Mouse (Mus musculus) embryo, embryonic 11.5 days (tissue): Measurements from ENCODE around the gene Rab8b.
"Not testable (repeated sequence)": the region's sequence is repeated elsewhere in the genome, so short reads cannot be mapped to it uniquely, and the experiment has no call there.

Source experiments
- DNase-seq: peaks from one replicate; pipeline ENCODE4 v3.0.0-alpha.2; 2012; ENCODE audit warnings: low read depth, low spot score

Gene Rab8b

DNA sequence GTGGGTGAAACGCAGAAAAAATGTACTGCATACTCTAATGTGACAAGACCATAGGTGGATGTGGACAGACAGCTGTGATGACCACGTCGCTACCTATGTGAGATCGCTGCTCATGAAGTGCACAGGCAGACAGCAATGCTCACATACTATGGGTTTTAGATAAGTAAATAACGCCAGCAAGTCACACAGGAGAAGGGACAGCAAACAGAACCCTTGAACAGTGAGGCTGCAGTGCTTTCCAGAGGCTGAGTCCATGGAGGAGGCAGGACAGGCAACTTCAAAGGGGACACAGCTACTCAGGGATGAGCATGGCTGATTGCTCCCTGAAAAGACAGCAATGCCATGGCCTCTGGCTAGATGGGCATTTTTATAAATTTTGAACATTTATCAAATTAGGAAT, 72.7 kb downstream of the Rab8b start:
- no peak for DNase-seq

GRCm38 (mm10) chr9:66835097-66835480, 84.4 kb downstream of the Rab8b start:
- no peak for DNase-seq

DNA sequence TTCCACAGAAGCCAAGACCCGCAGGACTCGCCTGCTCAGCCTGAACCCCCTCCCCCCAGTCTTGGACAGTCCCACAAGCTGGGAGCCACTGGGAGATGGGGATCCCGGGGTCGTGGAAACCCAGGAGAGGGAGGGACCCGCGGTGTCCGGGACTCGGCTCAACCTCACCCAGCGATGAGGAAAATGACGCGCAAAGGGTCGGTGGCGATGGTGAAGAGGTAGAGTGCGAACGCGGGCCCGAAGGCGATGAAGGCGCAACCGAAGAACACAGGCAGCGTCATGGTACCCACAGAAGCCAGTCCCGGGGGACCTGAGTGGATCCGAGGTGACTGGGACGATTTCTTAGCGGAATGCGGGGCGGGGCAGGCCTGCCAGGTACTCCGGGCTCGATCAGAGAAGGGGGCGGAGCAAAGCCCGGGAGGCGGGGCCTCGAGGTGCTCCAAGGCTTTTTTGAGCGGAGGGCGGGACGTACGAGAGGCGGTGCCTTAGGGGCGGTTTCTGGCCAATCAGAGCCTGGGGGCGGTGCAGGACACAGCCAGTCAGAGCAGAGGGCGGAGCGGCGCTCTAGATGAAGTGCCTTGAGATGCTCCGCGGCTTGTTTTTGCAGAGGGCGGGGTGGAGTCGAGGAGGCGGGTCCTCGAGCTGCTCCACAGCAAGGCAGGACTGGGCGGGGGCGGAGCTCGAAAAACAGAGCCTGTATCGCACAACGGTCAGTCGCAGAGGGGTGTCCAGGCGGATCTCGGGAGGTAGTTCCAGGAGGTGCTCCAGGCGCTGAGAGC, 85.0 kb downstream of the Rab8b start, which contains the start of gene Aph1c:
TSS of gene Aph1c (minus strand) at position 409 of the 779 bp plus-strand sequence.
- DNase-seq = peak; percentile 97

GRCm38 (mm10) chr9:66833851-66834250, 85.6 kb downstream of the Rab8b start:
- no peak for DNase-seq

DNA sequence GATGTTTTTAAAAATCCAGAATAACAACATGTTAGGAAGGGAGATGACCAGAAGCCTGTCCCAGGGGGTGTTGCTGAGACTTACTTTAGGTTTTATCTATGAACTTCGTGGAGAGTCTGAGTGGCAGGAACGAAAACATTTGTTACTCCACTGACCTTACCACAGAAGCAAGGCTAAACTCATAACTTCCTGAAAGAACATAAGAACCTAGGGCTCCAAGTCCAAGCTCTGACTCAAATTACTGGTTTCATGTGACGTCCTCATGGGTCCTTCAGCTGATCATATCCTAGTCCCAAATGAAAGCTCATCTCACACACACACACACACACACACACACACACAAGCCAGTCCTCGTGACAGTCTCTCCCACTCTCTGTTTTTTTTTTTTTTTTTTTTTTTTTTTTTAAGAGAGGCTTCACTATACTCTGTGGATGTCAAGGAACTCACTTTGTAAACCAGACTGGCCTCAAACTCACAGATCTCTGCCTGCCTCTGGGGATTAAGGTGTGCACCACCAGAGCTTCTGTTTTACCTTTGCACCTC, 87.0 kb downstream of the Rab8b start:
- no peak for DNase-seq

- DNase-seq = peak; percentile 34
Observed at GRCm38 (mm10) chr9:66825990-66826389, 93.5 kb downstream of the Rab8b start.

DNA sequence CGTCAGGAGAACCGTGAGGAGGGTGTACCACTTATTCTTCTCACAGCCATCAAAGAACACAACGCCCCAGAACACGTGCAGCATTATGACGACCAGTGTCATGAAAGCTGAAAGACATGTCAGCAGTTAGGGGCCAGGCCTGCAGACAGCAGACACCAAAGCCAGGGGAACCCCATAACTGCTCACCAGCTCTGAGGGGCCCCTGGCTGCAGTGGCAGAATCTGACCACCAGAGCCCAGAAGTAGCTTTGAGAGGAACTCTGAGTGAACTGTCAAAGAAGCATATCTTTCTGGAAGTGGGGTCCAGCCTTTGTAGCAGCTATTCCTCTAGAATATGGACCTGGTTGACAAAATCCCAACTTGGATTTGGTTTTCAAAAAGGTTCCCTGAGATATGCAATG, 97.2 kb downstream of the Rab8b start:
- not testable (repeated sequence) for DNase-seq

DNA sequence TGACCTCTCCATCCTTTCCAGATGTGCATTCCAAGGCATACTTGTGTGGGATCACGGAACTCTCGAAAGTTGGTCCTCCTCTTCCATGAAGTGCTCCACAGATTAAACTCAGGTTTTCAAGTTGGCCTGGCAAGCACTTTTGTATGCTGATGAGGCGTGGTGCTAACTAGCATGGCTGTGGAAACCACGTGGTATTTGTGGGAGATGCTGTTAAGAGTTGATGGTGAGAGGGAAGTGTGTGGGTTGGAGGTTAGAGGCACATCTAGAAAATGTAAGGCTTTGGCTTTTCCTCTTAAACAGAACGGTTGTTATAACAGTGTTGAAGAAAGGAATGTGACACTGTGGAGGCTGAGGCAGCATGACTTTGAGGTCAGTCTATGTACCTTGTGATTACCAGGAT, 98.5 kb downstream of the Rab8b start:
- DNase-seq = no peak

GRCm38 (mm10) chr9:66813392-66813791, 106.1 kb downstream of the Rab8b start:
- no peak for DNase-seq

DNA sequence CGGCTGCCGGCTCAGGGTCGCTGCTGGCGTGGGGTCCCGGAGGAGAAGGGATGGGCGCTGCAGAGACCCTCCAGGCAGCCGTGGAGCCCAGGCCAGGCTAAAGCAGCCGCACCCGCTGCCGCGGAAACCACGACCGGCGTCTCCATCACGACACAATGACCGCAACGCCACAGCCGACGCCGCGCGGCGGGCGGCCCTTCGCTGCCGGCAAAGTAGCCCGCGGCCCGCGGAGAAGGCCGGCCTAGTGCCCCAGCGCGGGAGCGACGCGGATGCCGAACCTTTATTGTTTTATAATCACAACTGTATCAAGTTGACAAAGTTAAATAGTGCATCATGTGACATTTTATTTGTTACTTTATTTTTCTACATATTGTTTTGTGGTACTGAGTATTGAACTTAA, 113.5 kb downstream of the Rab8b start:
- not testable (repeated sequence) for DNase-seq

- no peak for DNase-seq
Observed at GRCm38 (mm10) chr9:66801947-66802346, 117.5 kb downstream of the Rab8b start.

- no peak for DNase-seq
Observed at GRCm38 (mm10) chr9:66796739-66797138, 122.7 kb downstream of the Rab8b start, which contains the start of gene Gm10647. Gene Gm10647 (plus strand): TSS chr9:66797039.

- DNase-seq = peak; percentile 97
Observed at GRCm38 (mm10) chr9:66795464-66796324, 123.8 kb downstream of the Rab8b start, which contains the start of gene Aph1b. Gene Aph1b (minus strand): TSS chr9:66795490.

GRCm38 (mm10) chr9:66794629-66795463, 124.6 kb downstream of the Rab8b start:
- no peak for DNase-seq
